Mouse (Mus musculus) hindbrain, embryonic 14.5 days (tissue): ENCODE measurements around the gene Gm17387. TPM values are rescaled to one million over a fixed set of nuclear protein-coding genes. Genes with fewer than 3 reads are reported as not detected.
A peak's percentile ranks its signal among the peaks of the same experiment; 100 is the strongest.
"Not testable (repeated sequence)": the region's sequence is repeated elsewhere in the genome, so short reads cannot be mapped to it uniquely, and the experiment has no call there.

Experiments
- ATAC-seq: fragments of 200-750 bp; cut with Nextera tagmentation; 2 replicates; pipeline ENCODE4 v1.8.0; 2017; ENCODE audit warnings: moderate number of reproducible peaks, mild to moderate bottlenecking, moderate TSS enrichment, moderate library complexity; ENCODE audit not compliant: low FRiP score
- DNase-seq: peaks from one replicate; pipeline ENCODE4 v3.0.0-alpha.2; 2015; ENCODE audit warnings: low spot score
- H3K27ac ChIP-seq: fragments of 300-500 bp; sonication (generic); 2 replicates; pipeline ENCODE4 v1.5.1; 2014; ENCODE audit warnings: mild to moderate bottlenecking, moderate library complexity
- H3K27me3 ChIP-seq: fragments of 300-500 bp; sonication (generic); 2 replicates; pipeline ENCODE4 v1.6.1; 2014; ENCODE audit warnings: mild to moderate bottlenecking, low read length, mixed read lengths; ENCODE audit not compliant: control insufficient read depth, insufficient read depth
- H3K36me3 ChIP-seq: fragments of 300-500 bp; sonication (generic); replicated peaks from 2 replicates; pipeline ENCODE4 v1.6.1; 2014; ENCODE audit not compliant: control insufficient read depth, insufficient read depth
- H3K4me1 ChIP-seq: fragments of 300-500 bp; sonication (generic); replicated peaks from 2 replicates; pipeline ENCODE4 v1.6.1; 2014; ENCODE audit warnings: antibody characterized with exemption, low read length, mixed read lengths; ENCODE audit not compliant: control insufficient read depth, insufficient read depth
- H3K4me2 ChIP-seq: fragments of 300-500 bp; sonication (generic); replicated peaks from 2 replicates; pipeline ENCODE4 v1.6.1; 2014; ENCODE audit warnings: mild to moderate bottlenecking, moderate library complexity
- H3K4me3 ChIP-seq: fragments of 300-500 bp; sonication (generic); replicated peaks from 2 replicates; pipeline ENCODE4 v1.5.1; 2014; ENCODE audit warnings: mild to moderate bottlenecking, low read length
- H3K9ac ChIP-seq: fragments of 300-500 bp; sonication (generic); 2 replicates; pipeline ENCODE4 v1.6.1; 2014
- H3K9me3 ChIP-seq: fragments of 300-500 bp; sonication (generic); 2 replicates; pipeline ENCODE4 v1.6.1; 2016; ENCODE audit warnings: low read length; ENCODE audit not compliant: control insufficient read depth
- WGBS: fragments of 180-500 bp; shearing (Covaris S2); extraction: QIAGEN DNeasy Blood & Tissue Kit; methylation state at CpG from one replicate; pipeline ENCODE4 v1.1.7; 2014; 5-methylcytosine and 5-hydroxymethylcytosine counted together
- polyA plus RNA-seq: library from polyadenylated mRNA; unstranded; fragments of >200 nt; fragmentation: Nextera tagmentation; extraction: Ambion mirVana; gene quantifications from 2 replicates; pipeline ENCODE4 v1.2.1, GENCODE M21; 2014

Gene Gm17387
- polyA plus RNA-seq, 1 experiment from 2014 or later: not detected

- Histone ChIP-seq H3K4me2 (peak within 1 kb of the TSS; percentile 5), H3K27ac (no peak within 1 kb of the TSS), H3K9ac (no peak within 1 kb of the TSS), H3K27me3 (0 out of 2 replicates have a peak, but pooled peaks cover 3% of the 10 kb centered on the region), H3K36me3 (no peaks in the 10 kb centered on the region), H3K4me1 (0 out of 2 replicates have a peak, but pooled peaks cover 3% of the 10 kb centered on the region), H3K4me3 (no peak within 1 kb of the TSS), H3K9me3 (no peaks in the 10 kb centered on the region)
- 36% methylated on average over 10 of the region's 10 CpGs for WGBS
- ATAC-seq (no peak), DNase-seq (no peak)
Observed at GRCm38 (mm10) chr7:141010593-141010992, 18.3 kb upstream of the Gm17387 start, which contains the start of gene Ifitm3. Ifitm3 (minus strand) TSS chr7:141010770.

- 0 out of 2 replicates have a peak, but pooled peaks cover 3% of the 10 kb centered on the region for H3K27me3 ChIP-seq
Observed at GRCm38 (mm10) chr7:141011238-141011770, 17.6 kb upstream of the Gm17387 start.

GRCm38 (mm10) chr7:141016707-141017697 is 11.9 kb upstream of the Gm17387 start:
- H3K4me1 ChIP-seq: no peaks in the 10 kb centered on the region
- H3K4me3 ChIP-seq: no peak overlapping the region
- no peaks in the 10 kb centered on the region for H3K27me3 ChIP-seq
- H3K36me3 ChIP-seq: no peaks in the 10 kb centered on the region
- DNase-seq (no peak), ATAC-seq (no peak)
- H3K9me3 ChIP-seq: no peaks in the 10 kb centered on the region
- WGBS: 88% methylated on average over 10 of the region's 10 CpGs
- no peak overlapping the region for H3K27ac ChIP-seq
- H3K4me2 ChIP-seq: no peak overlapping the region
- no peak overlapping the region for H3K9ac ChIP-seq

More at GRCm38 (mm10) chr7:141011238-141011770, 17.6 kb upstream of the Gm17387 start:
- 0 out of 2 replicates have a peak, but pooled peaks cover 3% of the 10 kb centered on the region for H3K4me1 ChIP-seq
- no peaks in the 10 kb centered on the region for H3K36me3 ChIP-seq
- DNase-seq (no peak), ATAC-seq (no peak)
- no peak overlapping the region for H3K9ac ChIP-seq
- H3K4me3 ChIP-seq: no peak overlapping the region
- no peak overlapping the region for H3K27ac ChIP-seq
- H3K4me2 ChIP-seq: no peak overlapping the region
- H3K9me3 ChIP-seq: no peaks in the 10 kb centered on the region
- 94% methylated on average over 7 of the region's 7 CpGs for WGBS

- not testable (repeated sequence) for ATAC-seq, H3K9ac ChIP-seq, H3K4me3 ChIP-seq, H3K27ac ChIP-seq, H3K36me3 ChIP-seq, H3K9me3 ChIP-seq, H3K4me1 ChIP-seq, DNase-seq, H3K4me2 ChIP-seq, H3K27me3 ChIP-seq
- 95% methylated on average over 1 of the region's 1 CpGs for WGBS
Observed at GRCm38 (mm10) chr7:141017824-141018223, 11.1 kb upstream of the Gm17387 start, which contains the start of gene Ifitm6. Ifitm6 (minus strand) TSS chr7:141017924.

GRCm38 (mm10) chr7:141019028-141019427 is 9.9 kb upstream of the Gm17387 start:
- WGBS: 98% methylated on average over 5 of the region's 5 CpGs
- ATAC-seq (no peak), DNase-seq (no peak)
- Histone ChIP-seq H3K36me3 (no peaks in the 10 kb centered on the region), H3K9ac (no peak overlapping the region), H3K27me3 (no peaks in the 10 kb centered on the region), H3K9me3 (no peaks in the 10 kb centered on the region), H3K4me3 (no peak overlapping the region), H3K4me2 (no peak overlapping the region), H3K27ac (no peak overlapping the region), H3K4me1 (no peaks in the 10 kb centered on the region)

- H3K9me3 ChIP-seq: no peaks in the 10 kb centered on the region
- no peaks in the 10 kb centered on the region for H3K27me3 ChIP-seq
- H3K4me3 ChIP-seq: no peak overlapping the region
- no peak overlapping the region for H3K9ac ChIP-seq
- H3K36me3 ChIP-seq: no peaks in the 10 kb centered on the region
- WGBS: 91% methylated on average over 14 of the region's 14 CpGs
- ATAC-seq: no peak
- no peak overlapping the region for H3K27ac ChIP-seq
- no peak for DNase-seq
- no peak overlapping the region for H3K4me2 ChIP-seq
- peaks cover 7% of the 10 kb centered on the region; the same call in 1 of the 2 replicates for H3K4me1 ChIP-seq
Observed at GRCm38 (mm10) chr7:141021489-141022449, 7.2 kb upstream of the Gm17387 start.

- H3K27me3 ChIP-seq: no peaks in the 10 kb centered on the region
- ATAC-seq (peak; percentile 70), DNase-seq (peak; percentile 43)
- peak overlapping the region; percentile 68 for H3K27ac ChIP-seq
- 0 out of 2 replicates have a peak overlapping the region, but pooled peaks have one; percentile 5 for H3K4me2 ChIP-seq
- no peak overlapping the region for H3K9ac ChIP-seq
- H3K4me1 ChIP-seq: peaks cover 7% of the 10 kb centered on the region; the same call in 1 of the 2 replicates
- H3K36me3 ChIP-seq: no peaks in the 10 kb centered on the region
- H3K9me3 ChIP-seq: no peaks in the 10 kb centered on the region
- no peak overlapping the region for H3K4me3 ChIP-seq
- WGBS: 12% methylated on average over 6 of the region's 6 CpGs
Observed at GRCm38 (mm10) chr7:141024865-141025838, 3.8 kb upstream of the Gm17387 start.
